Mouse (Mus musculus): ENCODE data around the gene Fus.

GRCm38 (mm10) chr7:128033616-128034015 lies 66.4 kb downstream of the Fus start:
- TF ChIP-seq TAL1 (IDR thresholded peaks at IDR 0.05; ENCODE audit: low read length): no peak
- TF ChIP-seq GATA1 (IDR thresholded peaks at IDR 0.05; ENCODE audit: low read length): no peak
